Mouse (Mus musculus) adrenal gland, adult 2 months (tissue): ENCODE measurements at regions not wholly inside any gene's neighbourhood (a gene's known extent, or its start where the extent isn't known, plus 50 kb on each side); places are given as distances from the start of the nearest gene placed in this dataset.

Source experiments
- DNase-seq: peaks from one replicate; pipeline ENCODE4 v3.0.0; 2021

- no peak for DNase-seq
These were observed 160.0 kb downstream of the Spata19 start for GRCm38 (mm10) chr9:27556315-27557225.

- DNase-seq: no peak
These were observed 161.3 kb downstream of the Spata19 start for GRCm38 (mm10) chr9:27557886-27558285.

- DNase-seq: no peak
These were observed 161.7 kb downstream of the Spata19 start for GRCm38 (mm10) chr9:27558286-27558685.

DNA sequence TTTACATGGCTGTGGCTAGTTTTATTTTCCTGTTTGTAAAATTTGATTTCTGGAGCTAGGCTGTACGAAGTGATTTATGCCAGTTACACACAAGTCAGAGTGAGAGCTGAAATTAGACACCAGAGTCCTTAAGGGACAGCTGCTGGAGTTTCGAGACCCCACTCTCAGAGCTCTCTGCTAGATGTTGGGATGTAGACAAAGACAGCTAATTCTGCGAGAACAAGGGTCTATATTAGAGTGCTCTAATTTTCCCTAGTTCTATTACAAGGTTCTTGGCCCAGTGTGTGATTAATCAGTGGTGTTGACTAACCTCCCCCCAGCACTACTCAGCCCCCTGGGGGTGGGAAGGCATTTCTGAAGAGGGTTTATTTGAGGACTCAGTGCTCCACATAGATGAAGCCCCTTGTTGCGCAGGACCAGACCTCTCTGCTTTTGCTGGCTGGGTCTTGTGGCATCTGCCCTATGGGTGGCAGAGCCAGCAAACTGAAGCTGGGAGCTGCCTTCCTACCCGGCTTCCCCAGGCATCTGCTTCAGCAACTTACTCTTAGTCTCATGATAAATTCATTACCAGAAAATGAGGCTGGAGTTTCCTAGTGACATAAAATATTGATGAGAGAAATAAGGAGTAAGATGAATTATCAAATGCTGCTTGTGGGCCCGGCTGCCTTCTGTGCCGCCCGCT is 171.9 kb downstream of the Spata19 start:
- DNase-seq: no peak

GRCm38 (mm10) chr9:27569054-27569387 is 172.4 kb downstream of the Spata19 start:
- DNase-seq: no peak

GRCm38 (mm10) chr9:27617096-27617839 is 173.3 kb upstream of the Opcml start:
- no peak for DNase-seq

GRCm38 (mm10) chr9:27634901-27635300 is 155.7 kb upstream of the Opcml start:
- no peak for DNase-seq

GRCm38 (mm10) chr9:27640611-27641010 is 150.0 kb upstream of the Opcml start:
- no peak for DNase-seq

DNA sequence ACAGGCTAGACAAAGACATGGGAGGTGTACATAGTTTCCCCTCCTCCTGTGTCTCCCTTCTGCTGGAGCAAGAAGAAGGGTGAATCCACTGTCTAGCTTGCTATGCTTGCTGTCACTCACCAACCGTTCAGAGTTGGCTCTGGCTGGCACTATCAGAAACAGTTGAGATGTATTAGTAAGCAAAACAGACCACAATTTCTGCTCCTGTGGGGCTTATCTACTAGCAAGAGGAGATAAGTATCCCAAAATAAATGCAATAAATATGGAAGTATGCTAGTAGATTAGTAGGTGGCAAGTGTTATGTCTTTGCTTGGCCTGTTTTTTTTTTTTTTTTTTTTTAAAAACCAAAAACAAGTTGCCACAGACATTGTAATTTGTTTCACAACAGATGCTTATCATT is 147.3 kb upstream of the Opcml start:
- no peak for DNase-seq

DNA sequence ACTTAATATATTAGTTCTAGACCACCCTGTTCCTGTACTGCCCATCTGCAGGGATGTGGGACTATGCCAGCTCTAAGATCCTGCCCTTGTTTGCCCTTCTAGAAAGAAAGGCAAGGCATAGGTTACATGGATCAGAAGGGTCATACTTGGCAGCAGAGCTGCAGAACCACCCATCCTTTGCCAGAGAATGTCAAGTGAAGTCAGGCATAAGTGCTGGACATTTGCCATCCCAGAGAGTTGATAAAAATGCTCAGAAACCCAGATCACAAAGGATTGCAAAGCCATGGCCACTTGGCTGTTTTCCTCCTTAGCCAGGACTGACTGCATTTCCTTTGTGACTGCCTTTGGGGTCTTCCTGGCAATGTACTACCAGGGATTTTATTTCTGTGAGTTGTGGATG is 146.7 kb upstream of the Opcml start:
- no peak for DNase-seq

GRCm38 (mm10) chr9:27645435-27645834 is 145.1 kb upstream of the Opcml start:
- no peak for DNase-seq

- no peak for DNase-seq
These were observed 144.5 kb upstream of the Opcml start for GRCm38 (mm10) chr9:27646100-27646499.

- no peak for DNase-seq
These were observed 143.6 kb upstream of the Opcml start for GRCm38 (mm10) chr9:27646956-27647355.

GRCm38 (mm10) chr9:27658001-27658400 is 132.6 kb upstream of the Opcml start:
- DNase-seq: no peak

DNA sequence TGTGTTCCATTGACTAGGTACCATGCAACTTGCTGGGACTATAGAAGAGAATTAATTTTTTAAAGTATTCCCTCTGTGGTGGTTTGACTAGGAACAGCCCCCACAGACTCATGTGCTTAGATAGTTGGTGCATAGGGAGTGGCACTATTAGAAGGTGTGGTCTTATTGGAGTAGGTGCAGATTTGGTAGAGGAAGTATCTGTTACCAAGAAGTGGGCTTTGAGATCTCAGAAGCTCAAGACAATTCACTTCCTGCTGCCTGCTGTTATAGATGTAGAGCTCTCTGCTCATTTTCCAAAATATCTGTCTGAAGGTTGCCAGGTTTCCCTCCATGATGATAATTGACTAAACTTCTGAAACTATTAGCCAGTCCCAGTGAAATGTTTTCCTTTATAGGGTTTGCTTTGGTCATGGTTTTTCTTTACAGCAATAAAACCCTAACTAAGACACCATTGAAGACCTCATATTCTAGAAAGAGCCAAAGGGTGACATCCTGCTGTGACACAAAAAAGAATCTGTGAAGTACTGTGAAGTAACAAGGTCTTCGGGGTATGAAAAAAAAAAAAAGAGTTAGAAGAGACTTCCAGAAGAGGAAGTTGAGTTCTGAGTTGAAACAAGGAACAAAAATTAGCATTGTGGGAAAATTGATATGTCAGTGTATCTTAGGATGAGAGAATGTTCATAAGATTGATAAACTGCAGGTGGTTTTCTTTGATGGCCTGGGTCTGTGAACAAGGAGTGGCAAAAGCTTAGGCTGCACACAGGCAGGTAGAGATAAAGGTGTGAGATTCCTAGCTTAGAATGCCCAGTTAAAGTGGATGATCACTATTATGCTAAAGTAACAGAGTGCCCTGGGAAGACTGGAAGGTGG is 128.9 kb upstream of the Opcml start:
- no peak for DNase-seq

- no peak for DNase-seq
These were observed 127.3 kb upstream of the Opcml start for GRCm38 (mm10) chr9:27663230-27663629.

DNA sequence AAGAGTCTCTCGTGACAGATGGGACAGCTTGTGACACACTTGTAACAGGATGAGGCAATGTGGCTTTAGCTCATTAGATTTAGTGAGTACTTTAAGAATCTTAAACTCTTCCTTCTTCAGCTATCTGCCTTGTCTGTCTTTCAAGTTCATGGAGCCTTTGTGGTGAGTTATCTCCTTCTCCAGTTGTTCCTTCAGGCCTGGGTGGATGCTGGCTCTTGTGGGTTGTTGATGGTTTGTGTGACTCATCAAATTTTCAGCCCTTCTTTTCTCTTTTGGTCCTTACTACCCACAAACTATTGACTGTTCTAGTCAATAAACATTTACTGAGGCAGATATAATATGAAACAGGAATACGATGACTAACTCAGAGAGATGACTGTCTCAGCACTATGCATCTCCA is 124.9 kb upstream of the Opcml start:
- DNase-seq: no peak

DNA sequence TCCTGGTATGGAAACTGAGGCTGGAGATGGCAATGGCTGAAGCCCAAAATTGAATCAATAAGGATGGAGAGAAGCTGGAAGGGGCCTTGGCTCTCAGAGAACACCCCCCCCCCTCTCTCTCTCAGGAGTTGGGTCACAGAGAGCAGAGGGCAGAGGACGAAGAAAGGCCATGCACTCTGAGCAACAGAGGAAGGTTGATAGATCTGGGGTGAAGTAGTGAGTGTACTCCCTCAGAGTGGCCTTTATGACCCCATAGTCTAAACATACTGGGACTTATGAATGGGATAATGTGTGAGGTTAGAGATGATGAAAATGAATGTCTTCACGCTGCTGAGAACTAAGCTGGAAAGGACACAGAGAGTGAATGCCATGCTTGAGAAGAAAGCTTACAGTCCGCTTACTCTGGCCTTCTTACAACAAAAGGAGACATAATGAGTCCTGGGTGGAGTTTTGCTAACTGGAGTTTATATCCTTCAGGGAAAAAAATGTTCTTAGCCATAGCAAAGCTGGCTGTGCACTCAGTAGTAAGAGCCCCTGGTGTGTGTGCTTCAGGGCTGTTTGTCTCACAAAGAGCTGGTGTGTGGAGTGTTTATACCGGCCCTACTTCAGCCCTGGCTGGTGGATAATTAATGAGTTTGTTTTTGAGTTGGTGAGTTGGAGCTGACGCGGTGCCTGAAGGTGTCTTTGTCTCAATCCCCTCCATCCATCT is 120.4 kb upstream of the Opcml start:
- DNase-seq: no peak

- no peak for DNase-seq
These were observed 105.2 kb upstream of the Opcml start for GRCm38 (mm10) chr9:27685325-27685724.

- no peak for DNase-seq
These were observed 99.0 kb upstream of the Opcml start for GRCm38 (mm10) chr9:27691616-27692015.

- DNase-seq: no peak
These were observed 97.8 kb upstream of the Opcml start for GRCm38 (mm10) chr9:27692751-27693150.
